Mouse (Mus musculus): Measurements from ENCODE around the gene Pnkp. TPM values are rescaled to one million over a fixed set of nuclear protein-coding genes. Genes with fewer than 3 reads are reported as not detected.
A peak's percentile ranks its signal among the peaks of the same experiment; 100 is the strongest.

Gene Pnkp
- total RNA-seq, 1 experiment from 2014 or later, result 35.2 TPM

DNA sequence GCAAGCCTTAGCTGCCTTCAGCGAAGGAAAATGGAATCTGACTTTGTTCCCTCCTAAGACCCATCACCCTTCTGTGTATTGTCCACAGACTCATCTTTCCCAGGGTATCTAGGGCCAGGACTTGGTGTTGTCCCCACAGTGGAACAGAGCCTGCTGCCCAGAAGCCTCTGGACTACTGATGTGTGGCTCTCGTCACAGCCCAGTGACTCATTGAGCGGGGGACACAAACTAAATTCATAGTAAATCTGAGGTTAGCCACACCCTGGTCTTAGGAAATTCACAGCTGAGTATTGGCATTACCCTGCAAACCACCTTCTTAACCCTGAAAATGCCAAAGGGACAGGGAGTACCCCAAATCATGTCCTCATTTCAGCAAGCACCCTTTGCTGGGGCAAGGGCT, 30.2 kb upstream of the Pnkp start:
- no peak for DNase-seq

DNA sequence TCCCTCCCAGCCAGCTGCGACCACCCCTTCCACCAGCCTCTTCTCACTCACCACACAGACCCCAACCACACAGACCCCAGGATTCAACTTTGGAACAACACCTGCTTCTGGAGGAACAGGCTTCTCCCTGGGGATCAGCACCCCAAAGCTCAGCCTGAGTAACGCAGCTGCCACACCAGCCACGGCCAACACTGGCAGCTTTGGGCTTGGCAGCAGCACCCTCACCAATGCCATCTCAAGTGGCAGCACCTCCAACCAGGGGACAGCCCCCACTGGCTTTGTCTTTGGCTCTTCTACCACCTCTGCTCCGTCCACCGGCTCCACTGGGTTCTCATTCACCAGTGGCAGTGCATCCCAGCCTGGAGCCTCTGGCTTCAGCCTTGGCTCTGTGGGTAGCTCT, 28.2 kb upstream of the Pnkp start:
- no peak for DNase-seq

DNA sequence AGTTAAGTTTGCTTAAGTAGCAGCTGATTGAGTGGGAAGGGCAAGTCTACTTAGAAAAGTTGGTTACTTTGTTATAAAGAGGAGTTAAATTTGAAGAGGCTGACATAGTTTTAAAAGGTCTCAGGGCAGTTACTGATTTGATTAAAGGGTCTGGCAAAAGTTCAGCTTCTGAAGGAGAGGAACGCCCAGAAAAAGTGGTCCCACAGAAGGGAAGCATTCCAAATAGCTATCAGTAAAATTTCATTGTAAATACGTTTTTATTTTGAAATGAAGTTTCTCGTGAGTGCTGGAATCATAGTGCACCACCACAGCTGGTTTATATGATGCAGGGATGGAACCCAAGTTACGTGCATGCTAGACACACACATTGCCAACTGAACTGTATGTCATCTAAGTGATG, 24.2 kb upstream of the Pnkp start:
- no peak for DNase-seq

DNA sequence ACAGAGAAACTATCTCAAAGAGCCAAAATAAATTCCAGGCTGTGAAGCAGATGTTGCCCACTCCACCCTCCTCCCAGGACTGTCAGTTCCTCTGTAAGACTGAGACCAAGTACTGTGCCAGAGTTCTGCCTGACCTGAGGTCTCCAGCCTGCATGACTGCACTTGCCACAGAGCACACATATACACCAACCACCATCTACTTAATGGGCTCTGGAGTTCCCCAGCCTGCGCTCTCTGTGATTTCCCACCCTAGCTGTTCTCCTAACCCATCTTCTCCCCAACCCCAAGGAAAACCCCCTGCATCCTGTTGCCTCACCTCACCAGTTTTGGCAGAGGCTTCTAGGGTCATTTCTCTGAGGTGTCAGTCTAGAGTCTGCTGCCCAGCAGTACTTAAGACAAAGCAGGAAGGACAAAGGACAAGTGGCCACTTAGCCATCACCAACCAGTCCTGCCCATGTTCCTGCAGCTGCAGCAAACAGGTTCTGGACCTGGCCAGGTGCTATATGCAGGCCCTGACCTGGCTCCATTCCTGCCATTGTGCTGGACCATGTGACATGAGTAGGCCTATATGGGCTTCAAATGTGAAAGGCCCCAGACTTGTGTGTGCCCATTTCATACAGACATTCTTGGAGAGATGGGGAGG, 21.4 kb upstream of the Pnkp start:
- DNase-seq, result peak; percentile 4

DNA sequence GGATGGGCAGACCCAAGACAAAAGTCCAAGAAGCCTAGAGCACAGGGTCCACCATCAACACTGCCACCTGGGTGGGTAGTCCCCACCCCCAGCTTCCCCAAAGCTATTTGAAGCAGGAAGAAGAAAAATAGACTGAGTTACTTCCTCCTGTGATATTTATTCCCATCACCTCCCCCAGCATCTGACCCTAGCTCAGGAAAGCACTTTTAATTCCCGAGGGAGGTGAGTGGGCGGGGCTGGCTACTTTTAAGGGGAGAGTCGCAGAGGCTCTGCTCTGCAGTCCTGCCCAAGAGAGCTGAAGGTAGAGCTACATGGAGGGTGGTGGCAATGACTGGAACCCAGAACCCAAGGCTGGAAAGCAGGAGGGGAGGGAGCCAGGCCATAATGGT, 20.9 kb upstream of the Pnkp start:
- peak; percentile 46 for DNase-seq

DNA sequence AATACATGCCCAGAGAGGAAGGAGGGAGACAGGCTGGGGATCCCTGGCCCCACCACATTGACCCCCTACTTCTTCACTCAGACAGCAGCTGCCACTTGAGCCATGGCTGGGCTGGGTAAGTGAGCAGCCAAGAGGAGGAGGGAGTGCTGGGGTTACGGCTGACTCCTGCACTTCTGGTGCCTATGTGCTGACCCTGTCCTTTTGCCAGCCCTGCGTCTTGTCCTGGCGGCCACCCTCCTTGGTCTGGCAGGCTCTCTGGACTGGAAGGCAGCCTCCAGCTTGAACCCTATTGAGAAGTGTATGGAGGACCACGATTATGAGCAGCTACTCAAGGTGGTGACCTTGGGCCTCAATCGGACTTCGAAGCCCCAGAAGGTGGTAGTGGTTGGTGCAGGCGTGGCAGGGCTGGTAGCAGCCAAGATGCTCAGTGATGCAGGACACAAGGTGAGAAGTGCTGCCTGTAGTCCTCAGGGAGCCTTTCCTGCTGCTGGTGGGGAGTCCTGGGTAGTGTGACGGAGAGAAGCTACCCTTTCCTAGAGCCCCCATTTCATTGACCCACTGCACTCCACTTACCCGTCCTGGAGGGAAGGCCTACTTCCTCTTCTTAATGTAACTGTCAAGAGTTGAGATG, 20.4 kb upstream of the Pnkp start:
- no peak for DNase-seq

DNA sequence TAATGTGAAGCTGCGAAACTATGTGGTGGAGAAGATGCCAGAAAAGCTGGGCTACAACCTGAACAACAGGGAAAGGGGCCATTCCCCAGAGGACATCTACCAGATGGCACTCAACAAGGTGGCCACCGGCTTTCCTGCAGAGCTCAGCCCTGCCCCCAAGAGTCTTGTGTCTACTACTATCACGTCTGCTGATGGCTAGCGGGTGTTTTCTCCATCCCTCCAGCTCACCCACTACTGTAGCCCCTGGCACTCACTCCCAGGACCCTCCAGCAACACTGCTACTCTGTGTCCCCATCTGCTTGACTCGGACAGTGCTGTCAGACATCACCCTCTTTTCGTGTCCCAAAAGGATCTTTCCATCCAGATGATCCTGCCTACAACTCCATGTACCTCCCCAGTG, 18.9 kb upstream of the Pnkp start:
- DNase-seq, result peak; percentile 5

DNA sequence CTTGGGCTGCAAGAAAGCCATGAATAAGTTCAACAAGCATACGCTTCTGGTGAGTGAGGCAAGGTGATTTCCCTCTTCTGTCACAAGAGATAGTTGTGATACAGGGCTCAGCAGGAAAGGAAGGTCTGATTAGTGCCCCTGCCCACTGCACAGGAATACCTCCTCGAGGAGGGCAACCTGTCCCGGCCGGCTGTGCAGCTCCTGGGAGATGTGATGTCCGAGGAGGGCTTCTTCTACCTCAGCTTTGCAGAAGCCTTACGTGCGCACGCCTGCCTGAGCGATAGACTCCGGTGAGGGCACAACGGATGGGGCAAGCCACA, 17.8 kb upstream of the Pnkp start:
- no peak for DNase-seq

DNA sequence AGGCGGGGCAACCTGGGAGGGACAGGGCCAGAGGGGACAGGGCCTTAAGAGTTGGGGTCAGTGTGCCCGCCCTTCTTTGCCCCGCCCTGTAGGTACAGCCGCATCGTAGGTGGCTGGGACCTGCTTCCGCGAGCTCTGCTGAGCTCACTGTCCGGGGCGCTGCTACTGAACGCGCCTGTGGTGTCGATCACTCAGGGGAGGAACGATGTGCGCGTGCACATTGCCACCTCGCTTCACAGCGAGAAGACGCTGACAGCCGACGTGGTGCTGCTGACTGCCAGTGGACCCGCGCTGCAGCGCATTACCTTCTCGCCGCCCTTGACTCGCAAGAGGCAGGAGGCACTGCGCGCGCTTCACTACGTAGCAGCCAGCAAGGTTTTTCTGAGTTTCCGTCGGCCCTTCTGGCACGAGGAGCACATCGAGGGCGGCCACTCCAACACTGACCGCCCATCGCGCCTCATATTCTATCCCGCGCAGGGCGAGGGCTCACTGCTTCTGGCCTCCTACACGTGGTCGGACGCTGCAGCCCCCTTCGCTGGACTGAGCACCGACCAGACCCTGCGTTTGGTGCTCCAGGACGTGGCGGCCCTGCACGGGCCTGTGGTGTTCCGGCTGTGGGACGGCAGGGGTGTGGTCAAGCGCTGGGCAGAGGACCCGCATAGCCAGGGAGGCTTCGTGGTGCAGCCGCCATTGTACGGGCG, 17.3 kb upstream of the Pnkp start:
- peak; percentile 75 for DNase-seq

DNA sequence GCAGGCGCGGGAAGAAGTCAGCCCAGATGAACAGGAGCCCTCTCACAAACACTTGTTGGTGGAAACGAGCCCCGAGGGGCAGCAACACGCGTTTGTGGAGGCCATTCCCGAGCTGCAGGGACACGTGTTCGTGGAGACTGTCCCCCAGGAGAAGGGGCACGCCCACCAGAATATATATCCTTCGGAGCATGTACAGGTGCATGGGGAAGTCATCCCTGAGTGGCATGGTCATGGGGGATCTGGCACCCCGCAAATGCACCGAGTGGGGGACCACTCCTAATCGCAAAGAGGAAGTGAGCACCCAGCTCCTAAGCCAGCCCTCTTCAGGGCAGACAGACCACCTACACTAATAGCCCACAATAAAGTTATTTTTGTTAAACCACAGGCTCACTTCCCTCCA, 16.5 kb upstream of the Pnkp start:
- no peak for DNase-seq

DNA sequence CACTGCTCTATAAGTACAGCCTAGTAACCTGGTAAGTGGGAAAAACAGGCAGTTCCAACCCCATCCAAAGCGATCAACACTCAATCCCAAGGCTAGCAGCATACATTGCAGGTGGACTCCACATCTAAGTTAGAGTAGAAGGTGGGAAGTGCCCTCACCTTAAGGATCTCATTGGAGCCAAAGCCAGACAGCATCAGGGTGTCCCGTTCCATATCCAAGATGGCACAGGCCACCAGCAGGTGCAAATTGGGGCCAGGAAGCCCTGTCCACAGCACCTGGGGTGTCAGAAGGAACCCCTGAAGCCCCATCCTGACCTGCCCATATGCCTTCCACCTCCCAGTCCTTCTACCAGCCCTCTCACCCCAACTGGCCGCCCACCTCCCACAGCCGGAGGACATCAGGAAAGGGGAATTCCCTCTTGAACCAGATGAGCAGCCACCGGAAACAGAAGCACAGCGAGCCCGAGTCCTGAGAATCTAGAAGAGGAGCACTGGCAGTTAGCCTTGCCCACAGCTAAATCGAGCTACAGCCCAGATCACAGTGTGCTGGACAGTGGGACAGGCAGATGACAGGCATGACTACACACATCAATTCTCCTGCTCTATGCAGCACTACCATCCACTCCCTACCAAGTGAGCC, 15.0 kb upstream of the Pnkp start:
- no peak for DNase-seq

DNA sequence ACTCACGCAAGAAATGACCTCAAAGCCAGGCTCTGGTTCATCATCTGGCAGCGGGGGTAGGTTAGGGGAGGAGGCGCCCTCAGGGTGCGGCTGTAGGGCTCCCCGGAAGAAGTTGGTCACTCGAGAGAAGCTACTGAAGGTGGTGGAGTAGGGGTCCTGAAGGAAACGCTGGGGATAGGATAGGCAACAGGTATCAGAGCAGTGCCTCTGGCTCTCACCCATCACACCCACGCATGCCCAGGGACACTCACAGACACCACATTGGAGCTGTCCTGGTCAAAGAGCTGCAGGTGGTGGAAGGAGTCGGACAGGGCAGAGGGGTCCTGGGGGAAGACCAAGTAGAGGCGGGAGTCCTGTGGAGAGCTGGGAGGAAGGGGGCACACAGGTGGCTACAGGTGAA, 11.9 kb upstream of the Pnkp start:
- no peak for DNase-seq

DNA sequence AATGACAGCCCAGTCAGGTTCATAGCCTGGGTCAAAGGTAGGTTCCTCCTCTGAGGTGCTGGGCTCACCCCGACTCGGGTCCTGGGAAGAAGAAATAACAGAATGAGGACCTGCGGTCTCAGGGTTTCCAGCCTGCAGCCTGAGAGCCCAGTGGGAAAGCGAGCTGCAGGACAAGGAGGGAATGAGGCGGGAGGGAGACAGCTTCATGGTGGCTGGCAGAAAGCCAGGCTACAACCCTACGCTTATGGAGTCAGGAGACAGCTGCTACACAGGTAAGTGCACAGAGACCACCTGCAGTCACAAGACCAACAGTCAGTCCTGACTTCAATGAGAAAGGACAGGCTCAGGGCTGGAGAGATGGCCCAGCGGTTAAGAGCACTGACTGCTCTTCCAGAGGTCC, 10.1 kb upstream of the Pnkp start:
- no peak for DNase-seq

DNA sequence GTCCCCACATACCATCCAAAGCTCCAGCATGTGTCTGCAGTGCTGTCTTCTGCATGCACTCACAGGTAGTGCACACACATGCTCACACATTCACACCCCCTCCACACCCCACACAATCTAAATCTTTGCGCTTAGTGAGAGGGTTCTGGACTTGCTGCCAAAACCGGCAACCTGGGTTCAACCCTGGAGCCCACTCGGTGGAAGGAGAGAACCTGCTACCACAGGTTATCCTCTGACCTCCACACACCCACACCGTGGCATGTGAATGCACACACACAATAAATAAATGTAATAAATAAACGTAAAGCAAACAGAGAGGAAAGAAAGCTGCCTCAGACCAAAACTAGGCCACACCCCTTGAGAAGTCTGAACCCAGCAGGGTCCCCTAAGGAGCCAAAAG, 9.2 kb upstream of the Pnkp start:
- DNase-seq, result no peak

DNA sequence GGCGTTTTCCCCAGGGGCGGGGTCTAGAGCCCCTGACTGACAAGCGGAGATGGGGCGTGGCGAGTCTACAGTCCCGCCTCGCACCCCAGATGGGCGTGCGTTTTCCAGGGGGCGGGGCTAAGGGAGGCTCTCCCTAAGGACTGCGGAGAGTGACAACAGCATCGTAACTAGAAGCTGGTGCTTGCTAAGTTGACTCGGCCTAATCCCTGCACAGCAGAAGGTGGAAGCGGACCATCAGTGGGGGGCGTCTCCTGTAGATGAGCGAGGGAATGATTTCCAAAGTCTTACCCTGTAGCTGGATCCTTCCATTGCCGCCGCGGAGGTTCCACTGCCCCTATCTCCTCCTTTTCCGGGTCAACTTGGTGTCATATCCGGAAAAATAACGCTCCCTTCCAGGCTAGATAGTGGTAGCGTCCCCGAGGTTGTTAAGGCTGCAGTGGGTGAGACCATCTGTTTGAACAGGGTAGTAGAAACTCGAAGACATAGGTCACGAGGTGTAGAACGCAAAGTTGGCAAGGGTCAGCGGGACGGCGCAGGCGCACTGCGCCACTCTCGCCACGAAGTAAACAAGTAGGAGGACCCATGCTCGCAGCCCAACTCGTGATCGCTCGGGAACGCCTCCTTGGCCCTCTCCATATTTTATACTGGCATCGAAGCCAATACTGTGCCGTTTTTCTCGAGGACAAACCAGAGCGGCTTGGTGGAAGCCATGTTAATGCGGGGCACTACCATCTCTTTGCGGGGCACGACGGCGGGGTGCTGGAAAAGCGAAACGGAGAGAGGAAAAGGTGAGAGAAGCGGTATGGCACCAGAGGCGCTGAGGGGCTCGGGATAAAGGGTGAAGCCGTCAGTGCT, 8.2 kb upstream of the Pnkp start, which contains the start of the genes Akt1s1 and Tbc1d17:
Gene Akt1s1 (plus strand): TSS at position 431 of the 855 bp plus-strand sequence.
Gene Tbc1d17 (minus strand): TSS at position 519 of the 855 bp plus-strand sequence.
- DNase-seq, result peak; percentile 99

DNA sequence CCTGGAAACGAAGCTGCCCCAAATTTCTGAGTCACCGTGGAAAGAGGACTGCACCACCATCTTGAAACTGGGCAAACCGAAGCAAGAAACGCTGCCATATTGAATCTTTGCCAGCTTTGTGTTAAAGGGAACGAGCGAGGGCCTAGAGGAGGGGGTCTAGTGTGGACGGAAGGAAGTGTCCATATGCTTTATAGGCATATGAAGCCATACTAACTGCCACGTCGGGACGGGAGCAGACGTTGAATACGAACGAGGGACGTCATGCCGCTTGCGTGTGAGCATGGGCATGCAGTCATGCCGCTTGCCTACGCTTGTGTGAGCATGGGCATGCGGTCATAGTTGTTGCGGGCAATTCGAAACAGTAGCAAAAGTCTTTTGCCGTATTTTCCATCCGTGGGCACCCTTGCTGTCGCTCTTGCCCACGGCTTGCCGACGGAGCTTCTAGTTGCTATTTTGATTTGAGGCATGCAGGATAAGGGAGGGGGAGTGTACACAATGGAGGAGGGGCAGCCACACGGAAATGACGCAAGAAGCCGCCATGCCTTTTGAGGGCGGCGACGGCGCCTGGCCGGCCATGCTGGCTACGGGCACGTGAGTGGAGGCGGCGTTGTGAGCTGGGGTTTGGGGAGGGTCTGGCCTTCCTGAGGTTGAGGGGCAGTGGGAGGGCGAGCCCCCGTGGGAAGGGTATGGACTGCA, 7.4 kb upstream of the Pnkp start:
- DNase-seq, result peak; percentile 95

DNA sequence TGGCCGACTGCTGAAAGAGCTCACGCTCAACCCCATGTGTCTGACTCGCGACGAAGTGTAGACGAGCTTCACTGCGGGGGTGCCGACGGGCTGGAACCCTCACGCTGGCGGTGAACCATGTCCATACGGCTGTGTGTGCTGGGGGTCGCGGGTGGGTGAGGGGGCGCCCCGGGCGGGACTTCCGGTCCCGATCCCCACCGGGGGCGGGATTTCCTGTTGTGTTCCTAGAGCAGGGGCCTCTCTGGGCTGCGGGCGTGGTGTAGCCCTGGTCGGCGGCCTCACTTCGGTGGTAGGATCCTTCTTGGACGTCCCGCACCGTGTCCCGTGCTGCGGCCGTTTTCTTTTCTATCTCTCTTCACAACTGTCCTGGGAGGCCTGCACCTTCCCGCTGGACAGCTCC, 6.8 kb upstream of the Pnkp start:
- peak; percentile 90 for DNase-seq

DNA sequence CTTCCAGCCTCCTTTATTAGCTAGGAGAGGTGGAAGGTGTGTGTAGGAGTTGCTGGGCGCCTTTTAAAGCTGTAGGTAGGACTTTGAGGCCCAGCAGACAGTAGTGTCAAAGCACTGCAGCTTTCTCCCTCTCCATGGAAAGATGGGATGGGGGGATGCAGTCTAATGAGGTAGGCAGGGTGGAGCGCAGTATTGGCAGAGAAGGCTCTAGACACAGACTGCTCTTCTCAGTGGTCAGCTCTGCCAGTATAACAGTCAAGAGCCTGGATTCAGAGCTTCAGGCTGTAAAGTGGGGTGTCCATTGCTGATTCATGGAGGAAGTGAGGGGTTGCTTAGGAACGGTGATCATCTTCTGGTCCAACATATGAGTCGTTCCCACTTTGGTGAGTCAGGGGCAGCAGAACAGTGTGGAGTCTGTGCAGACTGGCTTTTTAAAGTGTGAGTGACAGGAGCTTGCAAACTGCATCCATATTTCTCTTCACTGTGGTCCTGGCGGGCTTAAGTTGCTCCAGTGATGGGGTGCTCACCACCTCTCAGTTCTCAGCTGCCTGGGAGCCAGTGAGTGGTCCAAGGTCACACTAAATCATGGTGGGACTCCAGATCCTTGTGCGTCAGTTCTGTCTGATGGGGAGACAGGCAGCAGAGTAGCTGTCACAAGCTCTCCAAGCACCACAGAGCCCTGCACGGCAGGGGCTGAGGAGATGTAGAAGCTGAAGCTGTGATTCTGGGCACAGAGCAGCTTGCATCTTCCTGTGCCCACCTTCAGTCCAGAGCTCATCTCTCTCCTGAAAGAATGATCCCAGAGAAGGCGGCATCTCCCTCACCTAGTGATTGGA, 5.9 kb upstream of the Pnkp start:
- DNase-seq, result no peak

DNA sequence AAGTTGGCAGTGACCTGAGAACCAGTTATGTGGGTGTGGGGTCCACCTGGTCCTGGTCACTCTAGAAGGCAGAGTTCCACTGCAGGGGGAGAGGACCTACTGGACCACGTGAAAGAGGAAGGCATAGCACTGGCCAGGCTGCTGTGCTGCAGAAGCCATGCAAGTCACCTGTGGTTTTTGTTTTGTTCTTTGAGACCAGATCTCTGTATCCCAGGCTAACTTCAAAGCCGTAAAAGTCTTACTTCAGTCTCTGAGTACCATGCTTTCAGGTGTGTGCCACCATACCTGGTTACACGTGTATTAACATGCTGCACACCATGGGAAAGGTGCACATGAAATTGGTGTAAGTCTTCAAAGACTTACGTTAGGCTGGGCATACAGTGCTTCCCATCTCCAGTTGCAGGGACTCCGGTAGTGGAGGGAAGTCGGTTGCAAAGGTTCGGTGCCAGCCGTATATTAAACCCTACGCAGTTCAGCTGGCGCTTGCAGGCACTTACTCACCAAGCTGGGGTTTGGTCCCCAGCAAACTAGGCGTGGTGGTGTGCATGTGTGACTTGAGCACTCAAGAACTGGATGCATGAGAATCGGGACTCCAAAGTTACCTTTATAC, 5.2 kb upstream of the Pnkp start:
- DNase-seq, result no peak

Measured in adrenal gland, postnatal 14 days (tissue).